Mouse (Mus musculus) embryonic facial prominence, embryonic 11.5 days (tissue): ENCODE data around the gene Dyx1c1. TPM values are rescaled to one million over a fixed set of nuclear protein-coding genes. Genes with fewer than 3 reads are reported as not detected.

ENCODE experiments used
- ATAC-seq: fragments of 200-750 bp; cut with Nextera tagmentation; replicated peaks from 2 replicates; pipeline ENCODE4 v1.8.0; 2017; ENCODE audit warnings: low read depth; ENCODE audit not compliant: insufficient number of reproducible peaks, low FRiP score, low TSS enrichment
- DNase-seq: peaks from one replicate; pipeline ENCODE4 v3.0.0-alpha.2; 2015; ENCODE audit warnings: low spot score
- H3K27ac ChIP-seq: fragments of 300-500 bp; sonication (generic); replicated peaks from 2 replicates; pipeline ENCODE4 v1.5.1; 2014; ENCODE audit warnings: mild to moderate bottlenecking, low read depth, low read length, control low read depth
- H3K27me3 ChIP-seq: fragments of 300-500 bp; sonication (generic); 2 replicates; pipeline ENCODE4 v1.6.1; 2014; ENCODE audit warnings: mild to moderate bottlenecking, low read length, moderate library complexity, mixed read lengths; ENCODE audit not compliant: control insufficient read depth, insufficient read depth
- H3K36me3 ChIP-seq: fragments of 300-500 bp; sonication (generic); replicated peaks from 2 replicates; pipeline ENCODE4 v1.6.1; 2014; ENCODE audit warnings: low read depth, mild to moderate bottlenecking, low read length, moderate library complexity, mixed read lengths; ENCODE audit not compliant: control insufficient read depth, insufficient read depth
- H3K4me1 ChIP-seq: fragments of 300-500 bp; sonication (generic); 2 replicates; pipeline ENCODE4 v1.6.1; 2014; ENCODE audit warnings: low read length, mixed read lengths; ENCODE audit not compliant: control insufficient read depth, insufficient read depth
- H3K4me2 ChIP-seq: fragments of 300-500 bp; sonication (generic); 2 replicates; pipeline ENCODE4 v1.6.1; 2014; ENCODE audit warnings: low read depth, mild to moderate bottlenecking, control low read depth, low read length, moderate library complexity
- H3K4me3 ChIP-seq: fragments of 300-500 bp; sonication (generic); 2 replicates; pipeline ENCODE4 v1.5.1; 2014; ENCODE audit warnings: low read depth, low read length, control low read depth
- H3K9ac ChIP-seq: fragments of 300-500 bp; sonication (generic); replicated peaks from 2 replicates; pipeline ENCODE4 v1.6.1; 2014; ENCODE audit warnings: mild to moderate bottlenecking, control low read depth, low read length
- H3K9me3 ChIP-seq: fragments of 300-500 bp; sonication (generic); replicated peaks from 2 replicates; pipeline ENCODE4 v1.6.1; 2016; ENCODE audit warnings: mild to moderate bottlenecking, low read length, inconsistent platforms, mixed read lengths; ENCODE audit not compliant: control insufficient read depth
- WGBS: fragments of 180-500 bp; shearing (Covaris S2); extraction: QIAGEN DNeasy Blood & Tissue Kit; methylation state at CpG from one replicate; pipeline ENCODE4 v1.1.7; 2014; 5-methylcytosine and 5-hydroxymethylcytosine counted together
- microRNA-seq: library from miRNA; unstranded; fragments of <30 nt; microRNA quantifications from one replicate; pipeline ENCODE4, GENCODE M21; 2016; ENCODE audit warnings: borderline number of aligned reads
- polyA plus RNA-seq: library from polyadenylated mRNA; unstranded; fragments of >200 nt; fragmentation: Nextera tagmentation; extraction: Ambion mirVana; gene quantifications from 2 replicates; pipeline ENCODE4 v1.2.1, GENCODE M21; 2014

Dyx1c1 gene
- polyA plus RNA-seq, 1 experiment from 2014 or later = 1.5 TPM

GRCm38 (mm10) chr9:73012629-73013028, 54.0 kb downstream of the Dyx1c1 start:
- no peak overlapping the region for H3K27ac ChIP-seq
- 93% methylated on average over 4 of the region's 4 CpGs for WGBS
- no peaks in the 10 kb centered on the region for H3K4me1 ChIP-seq
- H3K27me3 ChIP-seq = no peaks in the 10 kb centered on the region
- no peaks in the 10 kb centered on the region for H3K9me3 ChIP-seq
- no peak for DNase-seq
- no peaks in the 10 kb centered on the region; the same call in 1 of the 2 replicates for H3K36me3 ChIP-seq
- H3K4me3 ChIP-seq = no peak overlapping the region
- H3K4me2 ChIP-seq = no peak overlapping the region
- no peak overlapping the region for H3K9ac ChIP-seq
- ATAC-seq = no peak

GRCm38 (mm10) chr9:73014724-73015123, 56.1 kb downstream of the Dyx1c1 start:
- 89% methylated on average over 13 of the region's 13 CpGs for WGBS
- Histone ChIP-seq H3K4me3 (no peak overlapping the region), H3K27ac (no peak overlapping the region), H3K27me3 (no peaks in the 10 kb centered on the region), H3K9ac (no peak overlapping the region), H3K4me2 (no peak overlapping the region), H3K4me1 (no peaks in the 10 kb centered on the region), H3K36me3 (no peaks in the 10 kb centered on the region; the same call in 1 of the 2 replicates), H3K9me3 (no peaks in the 10 kb centered on the region)
- no peak for ATAC-seq
- DNase-seq = no peak

- H3K27ac ChIP-seq = no peak overlapping the region
- H3K9me3 ChIP-seq = no peaks in the 10 kb centered on the region
- ATAC-seq (no peak), DNase-seq (no peak)
- H3K9ac ChIP-seq = no peak overlapping the region
- no peak overlapping the region for H3K4me2 ChIP-seq
- H3K4me1 ChIP-seq = no peaks in the 10 kb centered on the region
- H3K36me3 ChIP-seq = no peaks in the 10 kb centered on the region
- no peak overlapping the region for H3K4me3 ChIP-seq
- no peaks in the 10 kb centered on the region for H3K27me3 ChIP-seq
- WGBS = 92% methylated on average over 10 of the region's 10 CpGs
These were observed 61.3 kb downstream of the Dyx1c1 start for GRCm38 (mm10) chr9:73019841-73020240.

DNA sequence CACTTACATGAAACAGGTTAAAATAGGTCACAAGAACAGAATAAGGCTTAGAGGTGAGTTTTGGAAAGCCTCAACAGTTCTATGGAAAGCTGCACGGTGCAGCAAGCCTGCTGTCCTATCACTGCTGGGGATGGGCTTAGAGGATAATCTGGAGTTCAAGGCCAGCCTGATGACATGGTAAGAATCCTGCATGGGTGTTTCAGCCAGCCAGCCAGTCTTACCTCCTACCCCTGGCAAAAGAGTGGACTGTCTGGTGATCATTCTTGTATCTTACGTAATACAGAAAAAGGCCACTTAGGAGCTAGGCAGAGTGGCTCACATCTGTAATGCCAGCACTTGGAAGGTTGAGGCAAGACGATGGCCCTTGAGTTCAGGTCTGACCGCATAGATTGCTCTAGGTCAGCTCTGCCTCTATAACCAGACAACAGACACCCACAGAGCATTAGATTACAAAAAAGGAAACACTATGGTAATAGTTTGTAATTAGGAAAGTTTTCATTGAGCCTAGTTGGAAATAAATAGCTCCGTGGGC, 62.0 kb downstream of the Dyx1c1 start:
- H3K4me1 ChIP-seq = no peaks in the 10 kb centered on the region
- no peaks in the 10 kb centered on the region for H3K27me3 ChIP-seq
- H3K9ac ChIP-seq = no peak overlapping the region
- H3K4me3 ChIP-seq = no peak overlapping the region
- DNase-seq = no peak
- no peak for ATAC-seq
- H3K9me3 ChIP-seq = no peaks in the 10 kb centered on the region
- no peak overlapping the region for H3K27ac ChIP-seq
- WGBS = 90% methylated on average over 5 of the region's 5 CpGs
- no peak overlapping the region for H3K4me2 ChIP-seq
- H3K36me3 ChIP-seq = no peaks in the 10 kb centered on the region

Small RNAs within 50 kb of the gene (microRNA-seq; reads per million reads assigned to microRNA genes)
- gene Gm27353 = not detected

Other genes starting within 250 kb of the Dyx1c1 start
- gene Prtg, start 151.9 kb upstream of the Dyx1c1 start, polyA plus RNA-seq = 3.8 and 3.9 TPM in 2 replicates
- 10.7 and 12.7 TPM in 2 replicates for gene Pygo1, start 33.1 kb upstream of the Dyx1c1 start, polyA plus RNA-seq
- 0.14 and 0.18 TPM in 2 replicates for gene Gm44503, start 67 bp downstream of the Dyx1c1 start, polyA plus RNA-seq
- gene Ccpg1os, start 26.6 kb downstream of the Dyx1c1 start, polyA plus RNA-seq = 12.7 and 16.7 TPM in 2 replicates
- 20.1 and 21.9 TPM in 2 replicates for gene Ccpg1, start 26.6 kb downstream of the Dyx1c1 start, polyA plus RNA-seq
- 17.9 and 18.1 TPM in 2 replicates for gene Pigb, start 81.6 kb downstream of the Dyx1c1 start, polyA plus RNA-seq
- 2.4 and 2.5 TPM in 2 replicates for gene Rab27a, start 86.1 kb downstream of the Dyx1c1 start, polyA plus RNA-seq
- gene Khdc3, start 143.1 kb downstream of the Dyx1c1 start, polyA plus RNA-seq = 0.28 TPM in 1 of 2 replicates, not detected in the other
- gene Gm20509, start 143.7 kb downstream of the Dyx1c1 start, polyA plus RNA-seq = 0.24 TPM in 1 of 2 replicates, not detected in the other
- 183 and 193 TPM in 2 replicates for gene Rsl24d1, start 154.6 kb downstream of the Dyx1c1 start, polyA plus RNA-seq